Mouse (Mus musculus) small intestine, adult 2 months (tissue): ENCODE measurements around the gene Gstm4.

Experiments used
- CTCF ChIP-seq: fragments of 200-500 bp; IDR thresholded peaks from 2 replicates; pipeline ENCODE4 v1.5.1; 2012; ENCODE audit warnings: low read depth, mild to moderate bottlenecking, control low read depth, inconsistent platforms, low read length, moderate library complexity, mixed read lengths; ENCODE audit not compliant: insufficient replicate concordance, insufficient read length; ENCODE audit errors: extremely low read depth
- POLR2A ChIP-seq: fragments of 200-500 bp; IDR thresholded peaks from 2 replicates; pipeline ENCODE4 v1.6.1; 2012; ENCODE audit warnings: low read depth, mild to moderate bottlenecking, control low read depth, inconsistent platforms, low read length, moderate library complexity

- TF ChIP-seq CTCF (no peak), POLR2A (no peak)
These were observed 29.7 kb downstream of the Gstm4 start for GRCm38 (mm10) chr3:108014974-108015346.
